Mouse (Mus musculus) liver, postnatal 0 days (tissue): Measurements from ENCODE around the gene Tulp2.
A peak's percentile ranks its signal among the peaks of the same experiment; 100 is the strongest.

Experiments
- CTCF ChIP-seq: sonication (generic); IDR thresholded peaks from 2 replicates; pipeline ENCODE4 v1.5.1; 2016; ENCODE audit warnings: antibody characterized with exemption, low read depth
- EP300 ChIP-seq: IDR thresholded peaks from 2 replicates; pipeline ENCODE4 v1.6.1; 2016; ENCODE audit warnings: antibody characterized with exemption, low read depth, mild to moderate bottlenecking

DNA sequence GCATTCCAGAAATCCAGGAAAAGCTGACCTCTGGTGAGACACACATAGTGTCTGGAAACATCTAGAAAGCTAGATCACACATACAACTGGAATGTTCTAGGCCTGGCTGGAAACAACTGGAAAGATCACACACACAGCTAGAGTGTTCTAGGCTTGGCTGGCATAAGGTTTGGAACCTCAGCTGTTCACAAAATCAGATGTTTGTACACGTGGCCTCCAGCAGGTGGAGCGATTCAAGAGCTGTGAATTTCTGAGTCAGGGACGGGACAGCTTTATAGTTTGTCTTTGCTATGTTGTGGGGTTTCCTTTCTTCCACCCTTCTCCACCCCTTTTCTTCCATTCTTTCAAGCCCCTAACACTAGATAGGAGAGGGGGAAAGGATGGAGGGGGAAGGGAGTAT, 4.7 kb upstream of the Tulp2 start:
- peak; percentile 89 for TF ChIP-seq CTCF
- TF ChIP-seq EP300, result no peak
